Mouse (Mus musculus): ENCODE data around the gene Slc15a2. TPM values are rescaled to one million over a fixed set of nuclear protein-coding genes. Genes with fewer than 3 reads are reported as not detected.

Slc15a2 gene
- total RNA-seq, 1 experiment, result 6.6 TPM

- H3K9ac ChIP-seq (ENCODE audit: insufficient read depth, low read depth, low read length, poor library complexity, severe bottlenecking), result no peak overlapping the region
- no peak for TF ChIP-seq ZNF384 (IDR thresholded peaks at IDR 0.05; ENCODE audit: low read depth, low read length)
- no peak for TF ChIP-seq CHD2 (IDR thresholded peaks at IDR 0.05; ENCODE audit: low read depth, low read length)
- no peak for TF ChIP-seq MAFK (IDR thresholded peaks at IDR 0.05; ENCODE audit: insufficient read depth, low read depth, low read length)
- no peak for TF ChIP-seq ZC3H11A (IDR thresholded peaks at IDR 0.05; ENCODE audit: borderline replicate concordance, low read depth, low read length)
- no peak for TF ChIP-seq HCFC1 (IDR thresholded peaks at IDR 0.05; ENCODE audit: borderline replicate concordance, insufficient read depth, low read length)
- no peaks in the 10 kb centered on the region for H3K36me3 ChIP-seq (ENCODE audit: control insufficient read depth, insufficient read depth, low read length, poor library complexity, severe bottlenecking)
- no peak overlapping the region for H3K27ac ChIP-seq (ENCODE audit: insufficient read depth, low read depth, low read length, poor library complexity, severe bottlenecking)
- H3K9me3 ChIP-seq (ENCODE audit: control insufficient read depth, insufficient read depth, low read depth, low read length), result no peaks in the 10 kb centered on the region
- in situ Hi-C loops (cut with MboI; ENCODE audit: low sequenced_read_pairs in 2 of 2, unreplicated experiment in 2 of 2), result no loop called here
- no peak for DNase-seq (ENCODE audit: low read depth, low spot score)
- H3K4me1 ChIP-seq (ENCODE audit: control insufficient read depth in 2 of 2, insufficient read depth in 2 of 2, low read length in 2 of 2, poor library complexity in 1 of 2), result 0 out of 4 replicates have a peak, but pooled peaks cover 0 to 3% of the 10 kb centered on the region in 2 experiments
- H3K4me3 ChIP-seq (ENCODE audit: insufficient read depth in 1 of 2, low read depth in 1 of 2, low read length in 2 of 2, poor library complexity in 1 of 2, severe bottlenecking in 1 of 2), result peak overlapping the region in 1 of 2 experiments; percentile 5; a peak in 1 of 4 replicates
Measured at GRCm38 (mm10) chr16:36770191-36770771, 14.5 kb downstream of the Slc15a2 start.

DNA sequence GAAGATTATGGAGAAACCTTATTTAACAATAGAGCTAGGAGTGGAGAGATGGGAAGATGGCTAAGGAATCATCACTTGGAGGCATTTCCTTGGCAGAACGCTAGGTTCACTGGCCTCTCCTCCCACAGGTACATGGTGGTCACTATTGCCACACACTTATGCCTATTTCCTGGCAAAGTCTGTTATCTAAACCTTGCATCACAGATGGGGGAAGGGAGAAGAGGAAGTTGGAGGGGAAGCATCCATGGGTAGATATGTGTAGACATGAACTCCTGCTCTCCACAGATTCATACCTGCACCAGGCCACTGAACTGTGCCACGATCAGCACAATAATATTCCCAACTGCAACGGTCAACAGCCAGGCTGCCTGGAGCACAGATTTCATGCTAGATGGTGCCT lies 32.8 kb downstream of the Slc15a2 start:
- H3K9ac ChIP-seq (ENCODE audit: insufficient read depth, low read depth, low read length, poor library complexity, severe bottlenecking), result no peak overlapping the region
- H3K4me3 ChIP-seq (ENCODE audit: insufficient read depth in 1 of 2, low read depth in 1 of 2, low read length in 2 of 2, poor library complexity in 1 of 2, severe bottlenecking in 1 of 2), result no peak overlapping the region
- in situ Hi-C loops (cut with MboI; ENCODE audit: low sequenced_read_pairs in 2 of 2, unreplicated experiment in 2 of 2), result no loop called here
- no peak for TF ChIP-seq ZNF384 (IDR thresholded peaks at IDR 0.05; ENCODE audit: low read depth, low read length)
- TF ChIP-seq CHD2 (IDR thresholded peaks at IDR 0.05; ENCODE audit: low read depth, low read length), result no peak
- TF ChIP-seq MAFK (IDR thresholded peaks at IDR 0.05; ENCODE audit: insufficient read depth, low read depth, low read length), result no peak
- TF ChIP-seq HCFC1 (IDR thresholded peaks at IDR 0.05; ENCODE audit: borderline replicate concordance, insufficient read depth, low read length), result no peak
- no peak for TF ChIP-seq ZC3H11A (IDR thresholded peaks at IDR 0.05; ENCODE audit: borderline replicate concordance, low read depth, low read length)
- no peaks in the 10 kb centered on the region for H3K9me3 ChIP-seq (ENCODE audit: control insufficient read depth, insufficient read depth, low read depth, low read length)
- DNase-seq (ENCODE audit: low read depth, low spot score), result no peak
- no peak overlapping the region for H3K27ac ChIP-seq (ENCODE audit: insufficient read depth, low read depth, low read length, poor library complexity, severe bottlenecking)
- H3K4me1 ChIP-seq (ENCODE audit: control insufficient read depth in 2 of 2, insufficient read depth in 2 of 2, low read length in 2 of 2, poor library complexity in 1 of 2), result no peaks in the 10 kb centered on the region
- no peaks in the 10 kb centered on the region for H3K36me3 ChIP-seq (ENCODE audit: control insufficient read depth, insufficient read depth, low read length, poor library complexity, severe bottlenecking)

DNA sequence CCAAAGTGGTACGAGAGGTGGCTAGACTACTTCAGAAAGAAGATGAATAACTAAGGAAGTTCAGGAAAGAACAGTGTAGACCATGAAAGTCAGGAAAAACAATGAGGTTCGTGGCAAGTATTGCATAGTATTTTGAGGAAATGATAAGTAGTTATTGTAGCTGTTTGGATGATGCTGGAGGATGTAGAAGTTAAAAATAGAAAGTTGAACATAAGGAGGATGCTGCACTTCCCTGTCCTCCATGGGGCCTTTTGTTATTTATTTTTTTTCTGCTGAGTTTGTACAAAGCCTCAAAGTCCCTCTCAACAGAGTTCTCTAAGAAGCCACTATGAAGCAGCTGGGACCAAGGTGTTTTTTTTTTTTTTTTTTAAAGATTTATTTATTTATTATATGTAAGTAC lies 37.0 kb downstream of the Slc15a2 start:
- Histone ChIP-seq H3K4me3 (ENCODE audit: insufficient read depth in 1 of 2, low read depth in 1 of 2, low read length in 2 of 2, poor library complexity in 1 of 2, severe bottlenecking in 1 of 2) (no peak overlapping the region), H3K27ac (ENCODE audit: insufficient read depth, low read depth, low read length, poor library complexity, severe bottlenecking) (no peak overlapping the region), H3K36me3 (ENCODE audit: control insufficient read depth, insufficient read depth, low read length, poor library complexity, severe bottlenecking) (no peaks in the 10 kb centered on the region), H3K4me1 (ENCODE audit: control insufficient read depth in 2 of 2, insufficient read depth in 2 of 2, low read length in 2 of 2, poor library complexity in 1 of 2) (no peaks in the 10 kb centered on the region), H3K9ac (ENCODE audit: insufficient read depth, low read depth, low read length, poor library complexity, severe bottlenecking) (no peak overlapping the region), H3K9me3 (ENCODE audit: control insufficient read depth, insufficient read depth, low read depth, low read length) (no peaks in the 10 kb centered on the region)
- no peak for TF ChIP-seq ZNF384 (IDR thresholded peaks at IDR 0.05; ENCODE audit: low read depth, low read length)
- no peak for TF ChIP-seq HCFC1 (IDR thresholded peaks at IDR 0.05; ENCODE audit: borderline replicate concordance, insufficient read depth, low read length)
- no peak for TF ChIP-seq CHD2 (IDR thresholded peaks at IDR 0.05; ENCODE audit: low read depth, low read length)
- no peak for TF ChIP-seq MAFK (IDR thresholded peaks at IDR 0.05; ENCODE audit: insufficient read depth, low read depth, low read length)
- TF ChIP-seq ZC3H11A (IDR thresholded peaks at IDR 0.05; ENCODE audit: borderline replicate concordance, low read depth, low read length), result no peak
- DNase-seq (ENCODE audit: low read depth, low spot score), result no peak
- in situ Hi-C loops (cut with MboI; ENCODE audit: low sequenced_read_pairs in 2 of 2, unreplicated experiment in 2 of 2), result no loop called here

GRCm38 (mm10) chr16:36747068-36747467 lies 37.7 kb downstream of the Slc15a2 start:
- Histone ChIP-seq H3K36me3 (ENCODE audit: control insufficient read depth, insufficient read depth, low read length, poor library complexity, severe bottlenecking) (no peaks in the 10 kb centered on the region), H3K9ac (ENCODE audit: insufficient read depth, low read depth, low read length, poor library complexity, severe bottlenecking) (no peak overlapping the region), H3K9me3 (ENCODE audit: control insufficient read depth, insufficient read depth, low read depth, low read length) (no peaks in the 10 kb centered on the region), H3K27ac (ENCODE audit: insufficient read depth, low read depth, low read length, poor library complexity, severe bottlenecking) (no peak overlapping the region), H3K4me1 (ENCODE audit: control insufficient read depth in 2 of 2, insufficient read depth in 2 of 2, low read length in 2 of 2, poor library complexity in 1 of 2) (no peaks in the 10 kb centered on the region), H3K4me3 (ENCODE audit: insufficient read depth in 1 of 2, low read depth in 1 of 2, low read length in 2 of 2, poor library complexity in 1 of 2, severe bottlenecking in 1 of 2) (no peak overlapping the region)
- TF ChIP-seq ZNF384 (IDR thresholded peaks at IDR 0.05; ENCODE audit: low read depth, low read length) (no peak), HCFC1 (IDR thresholded peaks at IDR 0.05; ENCODE audit: borderline replicate concordance, insufficient read depth, low read length) (no peak), ZC3H11A (IDR thresholded peaks at IDR 0.05; ENCODE audit: borderline replicate concordance, low read depth, low read length) (no peak), MAFK (IDR thresholded peaks at IDR 0.05; ENCODE audit: insufficient read depth, low read depth, low read length) (no peak), CHD2 (IDR thresholded peaks at IDR 0.05; ENCODE audit: low read depth, low read length) (no peak)
- peak; percentile 38 for DNase-seq (ENCODE audit: low read depth, low spot score)
- in situ Hi-C loops (cut with MboI; ENCODE audit: low sequenced_read_pairs in 2 of 2, unreplicated experiment in 2 of 2), result no loop called here
